Mouse (Mus musculus) cerebellum, postnatal 36 days (tissue): ENCODE measurements at regions not wholly inside any gene's neighbourhood (a gene's known extent, or its start where the extent isn't known, plus 50 kb on each side); places are given as distances from the start of the nearest gene placed in this dataset.

Experiments
- DNase-seq, 2 experiments: peaks; one replicate each; pipeline ENCODE4 v3.0.0; 2021 to 2022; ENCODE audit warnings: mixed read lengths in 2 of 2

DNA sequence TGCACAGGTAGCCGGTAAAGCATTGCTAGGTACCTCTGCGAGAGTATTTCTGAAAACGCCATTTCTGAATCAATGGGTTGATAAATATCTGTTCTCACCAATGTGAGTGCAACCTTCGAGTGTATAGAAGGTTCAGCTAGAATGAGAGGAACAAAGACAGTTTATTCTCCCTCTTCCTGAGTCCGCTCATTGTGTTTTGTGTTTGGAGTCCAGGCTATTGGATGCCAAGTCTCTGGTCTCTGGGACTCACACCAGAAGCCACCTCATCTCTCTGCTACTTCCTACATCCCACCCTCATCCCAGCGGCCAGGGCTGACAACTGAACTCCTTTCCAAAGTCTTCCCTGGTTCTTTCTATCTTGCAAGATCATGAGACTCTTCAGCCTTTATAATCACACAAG, 62.7 kb downstream of the Lrrc30 start:
- no peak for DNase-seq

DNA sequence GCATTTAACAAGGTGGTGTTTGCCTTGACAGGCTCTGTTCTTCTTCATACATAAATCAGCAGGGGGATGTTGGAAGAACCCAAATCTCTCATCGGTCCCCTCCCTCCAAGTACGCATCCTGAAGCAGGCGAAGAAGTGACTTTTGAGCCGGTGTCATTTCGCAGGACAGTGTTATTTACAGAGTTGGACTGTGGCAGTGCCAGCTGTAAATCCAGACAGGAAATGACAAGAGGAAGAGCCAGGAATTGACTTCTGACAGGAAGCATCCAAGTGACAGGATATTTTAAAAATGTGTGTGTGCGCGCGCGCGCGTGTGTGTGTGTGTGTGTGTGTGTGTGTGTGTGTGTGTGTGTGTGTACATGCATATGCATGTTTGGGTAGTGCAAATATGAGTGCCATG, 66.3 kb downstream of the Lrrc30 start:
- DNase-seq: no peak

DNA sequence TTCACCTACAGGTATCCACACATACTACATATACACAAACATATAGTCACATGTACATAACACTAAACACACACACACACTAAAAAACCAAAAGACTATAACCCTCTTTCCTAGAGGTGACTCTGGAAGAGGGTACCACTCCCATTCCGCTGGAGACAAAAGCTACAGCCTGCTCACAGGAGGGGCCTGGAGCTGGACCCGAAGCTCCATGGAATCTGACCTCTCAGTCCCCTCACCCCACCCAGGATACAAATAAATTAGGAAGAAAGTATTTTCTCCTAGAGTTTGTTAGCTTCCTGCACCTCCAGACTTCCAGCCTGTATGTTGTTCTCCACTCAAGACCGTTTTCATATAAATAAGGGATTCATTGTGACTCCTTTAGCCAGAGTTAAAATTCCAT, 66.8 kb downstream of the Lrrc30 start:
- DNase-seq: no peak

DNA sequence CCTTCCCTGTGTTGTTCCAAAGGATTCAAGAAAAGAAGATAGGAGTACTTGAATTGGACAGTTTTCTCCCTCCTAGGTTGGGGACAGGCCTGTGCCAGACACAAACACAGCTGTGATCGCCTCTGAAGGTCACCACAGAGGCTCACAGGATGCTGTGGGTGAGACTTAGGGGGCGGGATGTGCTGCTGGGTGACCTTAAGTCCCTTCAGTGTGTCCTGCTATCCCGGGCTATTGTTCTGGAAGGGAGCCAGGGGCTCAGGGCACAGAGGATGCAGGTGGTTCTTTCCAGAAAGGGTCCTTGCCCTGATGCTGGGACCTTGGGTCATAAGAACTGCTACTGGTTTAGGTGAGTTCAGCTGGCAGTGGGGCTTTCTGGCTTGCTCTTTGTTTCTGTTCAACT, 67.7 kb downstream of the Lrrc30 start:
- DNase-seq: no peak

DNA sequence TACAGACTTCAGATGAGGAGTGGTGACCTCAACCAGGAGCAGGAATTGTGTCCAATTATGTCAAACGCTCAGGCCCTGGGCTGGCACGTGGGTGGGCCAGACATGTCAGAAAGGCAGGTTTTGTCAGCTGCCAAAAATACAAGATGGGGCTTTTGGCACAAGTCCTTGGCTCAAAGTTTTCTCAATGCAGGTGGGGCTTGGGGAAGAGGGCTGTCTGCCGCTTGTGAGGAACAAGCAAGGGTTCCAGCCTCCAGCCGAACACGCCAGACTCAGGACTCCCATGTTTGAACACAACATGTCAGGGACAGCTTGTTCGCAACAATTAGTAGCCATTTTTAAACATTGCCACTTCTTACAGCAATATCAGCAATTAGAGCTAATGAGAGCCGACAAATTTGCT, 69.5 kb downstream of the Lrrc30 start:
- DNase-seq: no peak

DNA sequence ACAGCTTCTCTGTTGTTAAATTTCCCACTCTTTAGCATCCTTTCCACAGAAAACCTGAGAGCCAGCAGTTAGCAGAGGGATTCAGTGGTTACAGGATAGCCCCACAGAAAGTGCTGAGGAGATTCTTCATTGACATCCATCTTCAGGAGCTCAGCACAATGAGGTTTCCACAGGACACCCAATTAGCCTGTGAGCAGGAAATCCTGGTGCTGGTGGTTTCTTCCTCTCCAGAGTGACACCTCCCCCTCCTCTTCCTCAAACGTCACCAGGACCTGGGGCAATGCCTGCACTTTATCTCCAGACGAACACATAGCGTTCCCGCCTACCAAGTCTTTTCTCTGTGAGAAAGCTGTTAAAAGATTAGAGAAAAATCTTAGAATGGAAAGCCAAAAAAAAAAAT, 70.7 kb downstream of the Lrrc30 start:
- no peak for DNase-seq

DNA sequence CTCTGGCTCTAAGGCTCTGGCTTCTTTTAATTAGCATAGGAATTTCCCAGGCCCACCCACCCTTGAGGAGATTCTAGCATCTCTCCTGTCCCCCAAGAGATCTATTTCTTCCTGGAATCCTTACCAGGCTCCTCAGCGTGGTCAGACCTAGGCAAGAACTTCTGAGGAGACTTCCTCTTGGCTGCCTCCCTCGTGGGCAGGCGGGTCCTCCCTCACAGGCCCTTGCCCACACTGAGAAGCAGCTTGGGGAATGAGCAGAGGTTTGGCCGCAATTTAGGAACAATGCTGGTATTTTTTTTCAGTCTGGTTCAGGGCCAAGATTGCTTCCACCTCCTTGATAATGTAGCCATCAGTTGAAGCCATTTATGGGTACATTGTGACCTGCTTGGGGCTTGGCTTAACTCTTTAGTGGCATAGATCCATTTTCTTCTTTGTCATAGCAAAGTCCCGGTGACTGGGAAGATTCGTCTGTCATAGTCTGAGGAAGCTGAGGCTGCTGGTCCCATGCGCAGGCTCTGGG, 75.1 kb downstream of the Lrrc30 start:
- DNase-seq: no peak

DNA sequence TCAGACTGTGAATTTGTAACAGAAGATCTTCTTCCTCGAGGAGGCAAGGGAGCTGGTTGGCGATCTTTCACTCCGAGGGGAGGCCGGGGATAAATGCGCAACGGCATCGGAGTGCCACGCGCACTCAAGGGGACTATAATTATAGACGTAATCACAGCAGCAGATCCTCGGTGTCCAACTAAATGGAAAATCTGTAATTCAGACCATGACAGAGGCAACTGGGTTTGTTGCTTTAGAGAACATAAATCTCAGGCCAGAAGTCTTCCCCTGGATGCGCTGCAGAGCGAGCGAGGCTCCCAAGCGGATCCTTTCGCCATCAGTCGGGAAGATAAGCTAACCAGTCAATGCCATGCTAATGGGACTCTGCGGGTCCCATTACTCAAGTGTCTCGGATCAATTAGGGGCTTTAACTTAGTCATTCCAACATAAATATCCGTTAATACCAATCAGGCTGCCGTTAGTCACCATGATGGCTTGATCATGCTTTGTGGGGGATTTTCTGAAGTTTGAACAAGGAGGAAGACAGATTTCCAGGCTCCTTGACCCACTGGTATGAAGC, 79.9 kb downstream of the Lrrc30 start:
- no peak for DNase-seq

DNA sequence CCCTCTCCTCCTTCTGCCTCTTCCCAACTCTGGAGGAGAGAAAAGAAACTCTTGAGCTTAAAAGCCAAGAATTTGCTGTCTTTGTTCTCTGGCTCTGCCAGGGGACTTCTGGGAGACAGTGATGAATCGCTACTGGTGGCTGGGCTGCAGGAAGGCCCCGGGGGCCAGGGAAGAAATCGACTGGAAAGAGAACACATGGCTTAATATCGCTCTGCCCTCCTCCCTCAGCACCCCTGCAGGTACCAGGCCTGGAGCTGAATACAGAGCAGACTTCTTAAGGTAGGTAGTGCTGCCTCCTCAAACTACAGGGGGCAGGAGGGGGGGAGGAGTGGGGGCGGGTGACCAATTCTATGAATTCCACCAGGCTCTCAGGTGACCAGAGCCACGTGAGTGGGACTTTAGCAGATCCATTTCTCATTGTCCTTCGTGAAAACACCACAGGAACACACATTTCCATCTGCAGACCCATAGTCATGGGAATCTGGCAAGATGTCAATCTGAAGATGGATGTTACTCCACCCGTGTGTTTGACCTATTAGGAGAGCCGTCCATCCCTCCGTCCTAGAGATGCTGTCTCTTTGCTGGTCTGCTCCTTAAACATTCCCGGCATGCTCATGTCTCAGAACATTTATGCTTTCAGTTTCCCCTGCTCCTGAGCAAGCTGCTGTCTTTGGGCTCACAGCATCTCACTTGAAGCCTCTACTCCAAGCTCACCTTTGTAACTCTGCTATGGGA, 83.4 kb downstream of the Lrrc30 start:
- peak; percentile 8 to 25 for DNase-seq

DNA sequence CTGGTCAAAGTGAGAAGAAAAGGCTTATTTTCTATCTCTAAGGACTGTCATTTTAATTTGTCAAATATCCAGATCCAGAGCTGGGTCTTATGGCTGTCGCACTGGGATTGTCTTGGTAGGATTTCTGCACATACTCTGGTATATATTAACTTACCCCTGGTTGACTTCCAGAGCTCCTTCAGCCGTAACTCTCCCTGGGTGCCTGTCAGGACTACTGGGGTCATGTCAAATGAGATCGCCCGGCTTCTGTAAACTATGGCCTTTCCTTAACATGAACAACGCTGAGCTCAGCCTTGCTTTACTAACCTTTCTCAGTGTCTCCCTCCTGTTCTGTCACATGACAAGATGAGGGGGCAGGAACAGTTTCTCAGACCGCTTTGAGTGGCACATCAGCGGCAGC, 88.1 kb downstream of the Lrrc30 start:
- no peak for DNase-seq

DNA sequence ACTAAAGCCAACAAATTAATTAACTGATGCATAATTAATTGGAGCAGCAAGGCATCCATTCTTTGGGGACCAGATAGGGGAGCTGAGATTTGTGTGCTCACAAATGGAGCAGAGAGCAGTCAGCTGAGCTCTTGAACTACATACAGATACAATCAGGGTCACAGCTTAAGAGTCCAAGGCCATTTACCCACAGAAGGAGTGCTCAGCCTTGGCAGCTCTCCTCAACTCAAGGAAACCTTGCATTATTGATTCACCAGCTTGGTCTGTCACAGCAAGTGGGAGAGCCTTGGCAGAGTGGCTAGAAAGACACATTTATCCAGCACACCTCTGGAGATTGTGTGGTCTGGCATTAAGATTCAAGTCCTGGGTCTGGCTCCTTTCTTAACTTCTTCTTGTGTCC, 100.2 kb downstream of the Lrrc30 start:
- no peak for DNase-seq

DNA sequence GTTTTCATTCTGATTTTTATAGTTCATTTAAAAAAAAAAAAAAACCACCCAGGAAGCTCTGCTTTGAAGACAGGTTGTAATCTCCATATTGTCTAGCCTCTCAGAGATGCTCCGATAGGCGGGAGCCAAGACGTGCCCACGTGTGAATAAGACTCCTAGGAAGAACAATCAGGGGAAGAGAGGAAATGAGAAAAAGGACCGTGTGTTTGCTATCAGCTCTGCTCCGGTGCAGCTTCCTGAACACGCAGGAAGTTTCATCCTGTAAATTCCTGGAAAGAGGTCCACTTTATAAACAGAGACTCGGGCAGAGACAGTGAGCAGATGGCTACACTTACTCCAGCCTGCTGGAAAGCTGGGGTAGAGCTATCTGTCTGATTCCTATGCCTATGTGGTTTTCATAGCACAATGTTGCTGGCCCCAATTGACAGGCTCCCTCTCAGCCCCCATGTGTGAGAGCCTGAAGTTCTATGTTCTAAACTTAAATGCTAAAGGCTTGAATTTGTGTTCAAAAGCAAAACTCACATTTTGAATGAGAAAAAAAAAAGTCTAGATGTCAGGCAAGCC, 111.6 kb downstream of the Lrrc30 start:
- DNase-seq: no peak

DNA sequence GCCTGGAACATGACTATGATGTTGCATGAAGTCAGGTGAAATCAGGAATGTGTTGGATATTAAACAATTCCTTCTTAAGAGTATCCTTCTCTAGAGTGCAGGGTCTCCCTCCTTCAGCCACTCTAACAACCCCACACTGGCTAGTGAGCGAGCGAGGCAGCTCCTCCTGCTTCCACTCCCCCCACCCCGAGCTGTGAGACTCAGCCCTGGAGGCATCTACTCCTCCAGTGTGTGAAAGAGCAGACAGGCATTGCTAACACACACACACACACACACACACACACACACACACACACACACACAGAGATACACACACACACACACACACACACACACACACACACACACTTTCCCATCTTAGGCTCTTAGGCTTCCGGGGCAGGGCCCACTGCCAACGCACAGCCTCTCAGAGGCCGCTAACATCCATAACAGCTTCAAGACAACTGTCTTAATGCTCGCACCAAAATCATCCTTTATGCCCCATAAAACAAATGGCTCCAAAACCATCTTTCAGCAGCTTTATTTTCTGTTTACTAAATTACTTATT, 116.8 kb downstream of the Lrrc30 start:
- no peak for DNase-seq

DNA sequence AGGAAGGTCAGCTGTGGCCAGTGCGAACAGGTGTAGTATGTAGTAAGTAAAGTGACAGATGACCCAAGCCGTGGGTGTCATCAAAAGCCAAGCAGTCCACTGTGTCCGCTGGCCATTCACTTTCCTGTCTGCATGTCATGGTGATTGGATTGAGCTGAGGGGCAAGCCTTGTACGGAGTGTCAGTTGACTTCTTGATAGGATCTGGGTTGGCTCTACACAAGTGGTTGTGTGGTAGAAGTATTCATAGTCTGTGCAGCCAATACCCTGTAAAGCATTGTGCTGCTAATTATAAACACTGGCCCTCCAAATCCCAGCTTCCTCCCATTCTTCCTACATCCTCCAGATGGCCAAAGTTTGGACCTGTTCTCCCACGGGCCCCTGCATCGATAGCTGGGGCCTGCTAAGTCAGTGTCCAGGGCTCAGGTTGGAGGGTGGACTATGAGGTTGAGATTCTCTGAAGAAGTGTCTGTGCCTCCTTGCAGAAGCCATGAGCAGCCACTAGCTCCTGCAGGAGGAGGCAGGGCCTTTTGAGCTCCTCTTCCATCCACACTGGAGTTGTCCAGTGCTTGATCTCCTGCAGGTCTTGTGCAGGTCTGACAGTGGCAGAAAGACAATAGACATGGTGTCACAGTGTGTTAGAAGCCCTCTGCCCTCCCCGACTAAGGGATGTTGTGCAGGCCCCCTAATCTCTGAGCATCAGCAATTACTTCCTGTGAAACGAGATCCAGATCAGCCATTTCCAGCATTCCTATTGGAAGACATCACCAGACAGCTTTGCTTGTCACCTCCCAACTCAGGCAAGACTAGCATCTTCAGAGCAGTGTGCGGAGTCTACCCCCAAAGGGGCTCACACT, 117.9 kb downstream of the Lrrc30 start:
- no peak for DNase-seq

DNA sequence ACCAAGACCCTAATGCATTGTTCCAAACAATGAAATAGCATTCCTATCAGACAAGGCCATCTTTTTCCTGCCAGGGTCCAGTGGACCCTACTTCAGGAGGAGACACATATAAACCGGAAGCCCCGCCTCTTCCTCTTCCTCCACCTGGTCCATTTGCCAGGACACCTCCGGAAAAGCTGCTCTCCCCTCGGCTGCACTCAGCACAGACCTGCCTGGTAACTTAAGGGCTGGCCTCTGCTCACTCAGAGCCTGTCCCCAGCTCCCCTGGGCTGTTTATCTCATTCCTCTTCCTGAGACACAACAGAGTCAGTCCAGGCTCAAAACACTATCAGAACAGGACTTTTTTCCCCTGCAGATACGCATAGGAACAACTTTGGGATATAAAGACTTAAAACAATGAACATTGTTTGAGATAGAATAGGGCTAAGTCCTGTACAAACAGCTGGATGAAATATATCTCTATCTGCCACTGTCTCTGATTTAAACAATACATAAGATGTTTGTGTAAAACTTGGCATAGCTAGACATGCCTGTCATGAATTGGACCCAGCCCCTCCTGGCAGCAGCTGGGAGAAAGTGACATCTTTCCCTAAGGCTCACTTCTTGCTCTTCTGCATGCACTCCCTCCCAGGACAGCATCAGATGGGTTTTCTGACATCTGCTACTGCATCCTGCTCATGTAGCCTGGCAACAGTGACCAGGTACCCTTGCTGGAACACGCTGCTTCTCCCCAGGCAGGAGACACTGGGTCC, 119.6 kb downstream of the Lrrc30 start:
- no peak for DNase-seq

DNA sequence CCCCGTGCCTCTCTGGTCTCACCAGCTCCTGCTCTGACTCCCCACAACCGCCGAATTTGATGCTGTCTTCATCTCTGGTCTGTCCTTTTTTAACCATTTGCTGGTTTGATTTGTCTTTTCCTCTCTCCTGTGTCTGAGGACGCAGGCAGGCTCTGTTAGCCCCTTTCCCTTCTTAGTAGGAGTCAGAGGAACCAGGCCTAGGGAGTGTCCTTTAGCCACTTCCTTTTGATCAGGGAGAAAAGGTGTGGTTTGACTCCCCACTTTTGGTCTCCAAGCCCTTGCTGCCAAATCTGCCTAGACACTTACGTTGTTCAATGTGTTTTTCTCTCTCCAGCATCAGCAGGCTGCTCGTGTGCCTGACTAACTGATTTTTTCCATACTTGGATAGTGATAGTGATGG, 120.5 kb downstream of the Lrrc30 start:
- DNase-seq: no peak

DNA sequence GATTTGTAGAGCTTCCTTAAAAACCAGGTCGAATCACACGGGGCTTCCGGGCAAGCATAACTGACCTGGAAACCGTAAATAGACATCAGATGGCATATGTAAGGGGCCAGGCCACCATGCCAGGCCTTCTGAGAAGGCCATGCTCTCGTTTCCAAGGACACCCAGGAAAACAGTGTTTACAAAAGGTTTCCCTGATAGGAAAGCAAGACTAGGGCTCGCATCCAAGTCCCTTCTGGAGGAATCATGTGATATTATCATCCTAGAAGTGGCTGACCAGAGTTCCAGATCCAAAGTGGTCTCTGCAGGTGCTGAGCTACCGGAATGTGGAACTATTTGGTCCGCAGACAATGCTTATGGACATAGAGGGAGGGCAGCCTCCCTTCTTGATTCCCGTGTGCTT, 122.6 kb downstream of the Lrrc30 start:
- DNase-seq: peak in 1 of 2 experiments; percentile 10

DNA sequence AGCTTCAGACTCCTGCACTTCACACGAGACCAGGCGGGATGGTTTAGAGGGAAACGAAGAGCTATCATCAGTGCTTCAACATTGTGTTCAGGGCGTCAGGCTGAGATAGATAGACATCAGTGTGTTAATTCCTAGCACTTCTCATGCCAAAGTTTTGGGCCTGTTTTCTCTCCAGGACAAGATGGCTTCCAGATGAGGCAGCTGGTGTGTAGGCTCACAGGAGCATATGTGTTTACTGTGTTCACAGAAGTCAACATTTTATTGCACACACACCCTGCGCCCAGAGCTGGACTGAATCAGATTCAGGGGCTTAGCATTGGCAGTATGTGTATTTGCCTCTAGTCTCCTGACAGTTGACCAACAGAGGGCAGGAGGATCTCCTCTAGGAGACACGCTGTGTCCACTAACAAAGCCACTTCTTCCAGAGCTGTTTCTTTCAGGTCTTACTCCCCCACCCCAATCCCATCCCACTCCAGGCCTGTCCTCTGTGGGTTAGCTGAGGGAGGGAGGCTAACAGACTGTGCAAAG, 123.4 kb downstream of the Lrrc30 start:
- no peak for DNase-seq

DNA sequence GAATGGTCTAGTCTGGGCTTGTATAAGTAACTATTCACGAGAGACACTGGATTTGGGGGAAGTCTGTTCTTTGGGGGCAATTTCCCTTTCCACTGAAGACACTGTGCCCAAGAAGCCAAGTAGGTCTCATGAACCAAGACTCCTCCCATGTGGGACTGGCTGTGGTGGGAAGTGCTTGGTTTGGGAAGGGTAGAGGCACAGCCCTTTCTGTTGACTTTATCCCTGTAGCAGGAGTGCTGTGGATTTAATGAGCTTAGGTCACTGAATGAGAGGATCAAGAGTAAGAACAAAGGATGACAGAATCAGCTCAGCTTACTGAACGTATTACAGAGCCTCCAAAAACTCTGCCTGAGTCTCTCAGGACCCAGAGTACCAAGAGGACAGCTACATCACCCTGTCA, 124.2 kb downstream of the Lrrc30 start:
- no peak for DNase-seq

DNA sequence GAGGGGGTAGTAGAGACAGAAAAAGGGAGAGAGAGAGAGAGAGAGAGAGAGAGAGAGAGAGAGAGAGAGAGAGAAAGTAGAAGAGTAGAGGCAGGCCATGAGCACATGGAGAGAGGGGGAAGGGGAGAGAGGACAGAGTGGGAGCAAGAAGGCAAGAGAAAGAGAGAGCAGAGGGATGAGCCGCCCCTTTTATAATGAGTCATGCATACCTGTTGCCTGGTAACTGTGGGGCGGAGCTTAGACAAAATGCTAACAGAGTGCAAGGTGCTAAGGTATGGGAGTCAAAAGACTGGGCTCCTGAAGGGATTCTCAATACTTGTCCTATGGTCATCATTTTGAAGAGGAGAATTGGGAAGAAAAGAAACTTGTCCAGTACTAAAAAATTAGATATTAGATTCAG, 126.1 kb downstream of the Lrrc30 start:
- DNase-seq: no peak

DNA sequence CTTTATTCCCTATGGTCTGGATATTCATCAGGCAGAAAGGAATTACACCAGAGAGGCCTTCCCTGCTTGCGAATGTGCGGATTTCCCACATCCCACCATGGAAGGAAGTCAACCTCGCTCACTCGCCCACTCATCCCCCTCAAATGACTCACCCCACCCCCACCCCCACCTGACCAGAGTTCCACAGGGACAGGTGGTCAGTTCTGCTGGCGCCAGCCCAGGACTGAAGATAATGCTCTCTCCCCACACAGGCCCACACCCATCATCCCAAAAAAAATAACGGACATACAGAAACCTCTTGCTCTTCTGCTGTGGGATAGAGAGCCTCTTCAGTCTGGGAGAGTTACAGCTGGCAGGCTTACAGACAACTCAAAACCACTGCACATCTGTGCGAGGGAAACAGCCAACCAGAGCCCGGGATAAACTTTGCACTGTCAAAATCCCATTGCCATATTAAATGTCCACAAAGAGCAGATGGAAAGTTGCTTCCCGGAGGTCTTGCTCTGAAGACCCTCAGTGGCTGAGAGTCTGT, 128.0 kb downstream of the Lrrc30 start:
- no peak for DNase-seq
